Mouse (Mus musculus) MEL (cell line): ENCODE results near the gene Wfs1. TPM values are rescaled to one million over a fixed set of nuclear protein-coding genes. Genes with fewer than 3 reads are reported as not detected.

Source experiments
- DNase-seq: peaks from one replicate; pipeline ENCODE4 v3.0.0; 2011; ENCODE audit warnings: low read depth, low spot score
- H3K27ac ChIP-seq: 2 replicates; pipeline ENCODE4 v1.5.1; 2012; ENCODE audit warnings: low read depth, mild to moderate bottlenecking, control low read depth, low read length, moderate library complexity; ENCODE audit not compliant: control insufficient read depth
- H3K27me3 ChIP-seq, 2 experiments: fragments of 150-350 bp in 1 of 2; sonication (generic) in 1 of 2; 2 replicates each; pipeline ENCODE4 v1.6.1; 2012; ENCODE audit warnings: low read length in 2 of 2, mild to moderate bottlenecking in 2 of 2, improper control_type of control experiment in 1 of 2, moderate library complexity in 1 of 2; ENCODE audit not compliant: insufficient read depth in 2 of 2, control insufficient read depth in 1 of 2
- H3K36me3 ChIP-seq, 2 experiments: 2 replicates each; pipeline ENCODE4 v1.6.1; 2012 to 2014; ENCODE audit warnings: low read length in 2 of 2, improper control_type of control experiment in 1 of 2, inconsistent platforms in 1 of 2, mild to moderate bottlenecking in 1 of 2; ENCODE audit not compliant: insufficient read depth in 2 of 2, control insufficient read depth in 1 of 2
- H3K4me1 ChIP-seq, 2 experiments: fragments of 150-350 bp in 1 of 2; sonication (generic) in 1 of 2; 2 replicates each; pipeline ENCODE4 v1.6.1; 2012; ENCODE audit warnings: low read length in 2 of 2, improper control_type of control experiment in 1 of 2, mild to moderate bottlenecking in 1 of 2; ENCODE audit not compliant: insufficient read depth in 2 of 2, control insufficient read depth in 1 of 2
- H3K4me3 ChIP-seq, 2 experiments: fragments of 150-350 bp in 1 of 2; sonication (generic) in 1 of 2; 2 replicates each; pipeline ENCODE4 v1.5.1; 2012; ENCODE audit warnings: low read depth in 2 of 2, low read length in 2 of 2, mild to moderate bottlenecking in 2 of 2, moderate library complexity in 2 of 2, control low read depth in 1 of 2, improper control_type of control experiment in 1 of 2; ENCODE audit not compliant: control insufficient read depth in 1 of 2, insufficient read depth in 1 of 2
- H3K79me2 ChIP-seq: 2 replicates; pipeline ENCODE4 v1.6.1; 2012; ENCODE audit warnings: mild to moderate bottlenecking, low read length, moderate library complexity; ENCODE audit not compliant: control insufficient read depth, poor library complexity, insufficient read depth
- H3K9ac ChIP-seq: 2 replicates; pipeline ENCODE4 v1.6.1; 2012; ENCODE audit warnings: low read depth, mild to moderate bottlenecking, control low read depth, low read length, moderate library complexity; ENCODE audit not compliant: control insufficient read depth, poor library complexity, severe bottlenecking
- H3K9me3 ChIP-seq: fragments of 150-350 bp; sonication (generic); replicated peaks from 2 replicates; pipeline ENCODE4 v1.6.1; 2012; ENCODE audit warnings: mild to moderate bottlenecking, low read length, improper control_type of control experiment, moderate library complexity; ENCODE audit not compliant: insufficient read depth
- BHLHE40 ChIP-seq: IDR thresholded peaks from 2 replicates; pipeline ENCODE4 v1.6.1; 2012; ENCODE audit warnings: low read depth, mild to moderate bottlenecking, inconsistent platforms, low read length, improper control_type of control experiment, borderline replicate concordance
- CHD1 ChIP-seq: IDR thresholded peaks from 2 replicates; pipeline ENCODE4 v1.6.1; 2012; ENCODE audit warnings: low read depth, mild to moderate bottlenecking, inconsistent platforms, low read length, improper control_type of control experiment
- CHD2 ChIP-seq: IDR thresholded peaks from 2 replicates; pipeline ENCODE4 v1.6.1; 2011; ENCODE audit warnings: low read length, improper control_type of control experiment
- CTCF ChIP-seq, 3 experiments: IDR thresholded peaks in 2 of 3; conservative IDR thresholded peaks in 1 of 3; 2 replicates each; pipeline ENCODE4 v1.5.1; 2011 to 2012; ENCODE audit warnings: low read length in 3 of 3, low read depth in 2 of 3, mild to moderate bottlenecking in 2 of 3, improper control_type of control experiment in 1 of 3, inconsistent platforms in 1 of 3, mixed read lengths in 1 of 3, moderate library complexity in 1 of 3; ENCODE audit not compliant: control insufficient read depth in 1 of 3, insufficient read depth in 1 of 3, poor library complexity in 1 of 3, severe bottlenecking in 1 of 3
- GABPA ChIP-seq: IDR thresholded peaks from 2 replicates; pipeline ENCODE4 v1.6.1; 2012; ENCODE audit warnings: low read depth, mild to moderate bottlenecking, inconsistent platforms, low read length, improper control_type of control experiment, moderate library complexity
- JUND ChIP-seq: IDR thresholded peaks from 2 replicates; pipeline ENCODE4 v1.6.1; 2011; ENCODE audit warnings: low read depth, mild to moderate bottlenecking, improper control_type of control experiment, low read length
- MAX ChIP-seq: IDR thresholded peaks from 2 replicates; pipeline ENCODE4 v1.6.1; 2011; ENCODE audit warnings: low read length, improper control_type of control experiment
- MAZ ChIP-seq: IDR thresholded peaks from 2 replicates; pipeline ENCODE4 v1.6.1; 2012; ENCODE audit warnings: low read depth, mild to moderate bottlenecking, inconsistent platforms, low read length, improper control_type of control experiment
- NELFE ChIP-seq: IDR thresholded peaks from 2 replicates; pipeline ENCODE4 v1.6.1; 2011; ENCODE audit warnings: low read depth, low read length, improper control_type of control experiment
- NRF1 ChIP-seq: IDR thresholded peaks from 2 replicates; pipeline ENCODE4 v1.6.1; 2014; ENCODE audit warnings: low read depth, mild to moderate bottlenecking, inconsistent platforms, low read length, improper control_type of control experiment, moderate library complexity; ENCODE audit not compliant: poor library complexity, insufficient read depth, severe bottlenecking
- POLR2AphosphoS5 ChIP-seq: IDR thresholded peaks from 2 replicates; pipeline ENCODE4 v1.6.1; 2012; ENCODE audit warnings: low read depth, borderline replicate concordance, mild to moderate bottlenecking, inconsistent platforms, low read length, moderate library complexity, mixed read lengths
- SMC3 ChIP-seq: IDR thresholded peaks from 2 replicates; pipeline ENCODE4 v1.6.1; 2011; ENCODE audit warnings: low read depth, low read length, improper control_type of control experiment
- TAL1 ChIP-seq: IDR thresholded peaks from 2 replicates; pipeline ENCODE4 v1.6.1; 2012; ENCODE audit warnings: mild to moderate bottlenecking, inconsistent platforms, low read length, moderate library complexity, mixed read lengths
- TBP ChIP-seq: IDR thresholded peaks from 2 replicates; pipeline ENCODE4 v1.8.0; 2011; ENCODE audit warnings: low read depth, low read length, improper control_type of control experiment
- TCF12 ChIP-seq: IDR thresholded peaks from 2 replicates; pipeline ENCODE4 v1.6.1; 2014; ENCODE audit warnings: low read depth, mild to moderate bottlenecking, inconsistent platforms, low read length, improper control_type of control experiment, moderate library complexity
- USF1 ChIP-seq: IDR thresholded peaks from 2 replicates; pipeline ENCODE4 v1.6.1; 2014; ENCODE audit warnings: low read depth, mild to moderate bottlenecking, inconsistent platforms, low read length, improper control_type of control experiment, moderate library complexity
- USF2 ChIP-seq, 2 experiments: IDR thresholded peaks; 2 replicates each; pipeline ENCODE4 v1.6.1; 2011 to 2012; ENCODE audit warnings: improper control_type of control experiment in 2 of 2, low read length in 2 of 2, borderline replicate concordance in 1 of 2, inconsistent platforms in 1 of 2, low read depth in 1 of 2, mild to moderate bottlenecking in 1 of 2; ENCODE audit not compliant: insufficient read depth in 1 of 2
- ZKSCAN1 ChIP-seq: IDR thresholded peaks from 2 replicates; pipeline ENCODE4 v1.6.1; 2012; ENCODE audit warnings: low read depth, mild to moderate bottlenecking, inconsistent platforms, low read length, improper control_type of control experiment, moderate library complexity
- ZMIZ1 ChIP-seq: IDR thresholded peaks from 2 replicates; pipeline ENCODE4 v1.6.1; 2012; ENCODE audit warnings: low read depth, mild to moderate bottlenecking, inconsistent platforms, low read length, improper control_type of control experiment, moderate library complexity
- polyA plus RNA-seq, 2 experiments: library from polyadenylated mRNA; stranded (reverse) in 1 of 2; unstranded in 1 of 2; fragments of >175 nt in 1 of 2; fragments of >200 nt in 1 of 2; gene quantifications; 2 replicates each; pipeline versions ENCODE4 v1.2.1 to v1.2.4; 2012; ENCODE audit warnings: low replicate concordance in 2 of 2, low read depth in 1 of 2; ENCODE audit not compliant: insufficient read length in 2 of 2, insufficient read depth in 1 of 2, missing spikeins in 1 of 2
- total RNA-seq: library from RNA; depleted of rRNA; stranded (reverse); fragments of 300-350 nt; gene quantifications from 2 replicates; pipeline ENCODE4 v1.2.3, GENCODE M21; 2012

Wfs1 gene
- total and polyA plus RNA-seq, 3 experiments, result not detected

- no peaks in the 10 kb centered on the region for H3K36me3 ChIP-seq
- no peaks in the 10 kb centered on the region for H3K27me3 ChIP-seq
- no peak overlapping the region for H3K9ac ChIP-seq
- no peak overlapping the region for H3K4me3 ChIP-seq
- H3K27ac ChIP-seq, result no peak overlapping the region
- H3K79me2 ChIP-seq, result no peaks in the 10 kb centered on the region
- H3K4me1 ChIP-seq, result no peaks in the 10 kb centered on the region
- TF ChIP-seq CTCF (IDR thresholded peaks at IDR 0.05 in 2 of 3, conservative IDR thresholded peaks at IDR 0.05 in 1 of 3; ENCODE audit: control insufficient read depth in 1 of 3, insufficient read depth in 1 of 3, low read depth in 2 of 3, low read length in 3 of 3, poor library complexity in 1 of 3, severe bottlenecking in 1 of 3) (no peak), NELFE (no peak), NRF1 (no peak), CHD2 (no peak), USF1 (no peak), ZMIZ1 (no peak), MAX (no peak), BHLHE40 (no peak), POLR2AphosphoS5 (no peak), MAZ (no peak), TCF12 (no peak), TBP (no peak), USF2 (IDR thresholded peaks at IDR 0.05; ENCODE audit: borderline replicate concordance in 1 of 2, insufficient read depth in 1 of 2, low read depth in 1 of 2, low read length in 2 of 2) (no peak), CHD1 (no peak), TAL1 (no peak)
- no peak for DNase-seq
- H3K9me3 ChIP-seq, result no peaks in the 10 kb centered on the region; the same call in 1 of the 2 replicates
Measured at GRCm38 (mm10) chr5:36989625-36989977, 596 bp upstream of the Wfs1 start.

DNA sequence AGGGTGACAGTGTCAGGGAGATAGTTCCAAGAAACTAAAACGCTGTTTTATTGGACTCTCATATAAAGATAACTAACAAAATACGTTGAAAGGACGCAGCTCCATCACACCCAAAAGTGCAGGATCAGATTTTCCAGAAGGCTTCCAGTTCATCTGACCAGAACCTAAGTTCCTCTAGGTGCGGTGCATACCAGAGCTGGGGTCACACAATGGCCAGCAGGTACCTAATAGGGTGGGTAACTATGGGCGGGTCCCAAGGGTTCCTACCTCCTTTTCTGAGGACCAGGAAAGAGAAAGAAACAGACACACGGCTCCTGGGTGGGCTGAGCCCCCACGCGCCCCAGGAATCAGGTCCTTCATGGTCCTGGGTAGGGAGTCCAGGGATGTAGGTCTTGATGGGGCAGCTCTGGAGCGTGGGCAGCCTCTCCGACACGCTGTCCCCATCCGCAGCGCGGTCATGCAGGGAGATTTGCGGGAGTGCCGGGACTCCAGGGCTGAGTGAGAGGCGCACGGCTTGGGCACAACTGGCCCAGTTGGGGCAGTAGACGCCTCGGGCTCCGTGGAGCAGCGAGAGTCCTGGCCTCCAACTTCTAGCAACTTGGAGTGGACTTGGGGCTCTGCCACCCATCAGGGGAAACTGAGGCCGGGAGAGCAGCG, 753 bp downstream of the Wfs1 start:
- TF ChIP-seq ZKSCAN1 (no peak), SMC3 (no peak), JUND (no peak), GABPA (no peak), TBP (no peak)
- TF ChIP-seq, all 39 proteins: peak for 0

More for the DNA sequence above, 753 bp downstream of the Wfs1 start:
- Histone ChIP-seq H3K4me1 (no peaks in the 10 kb centered on the region), H3K27me3 (no peaks in the 10 kb centered on the region), H3K4me3 (no peak overlapping the region), H3K9me3 (no peaks in the 10 kb centered on the region; the same call in 1 of the 2 replicates), H3K79me2 (no peaks in the 10 kb centered on the region), H3K36me3 (no peaks in the 10 kb centered on the region), H3K9ac (no peak overlapping the region), H3K27ac (no peak overlapping the region)
- DNase-seq, result no peak
